Mouse (Mus musculus) B cell, adult 62 days (primary cell): ENCODE data around the gene Spag6. TPM values are rescaled to one million over a fixed set of nuclear protein-coding genes. Genes with fewer than 3 reads are reported as not detected.

Experiments used
- total RNA-seq: library from RNA; stranded (reverse); gene quantifications from 4 replicates; pipeline ENCODE4 v1.2.4, GENCODE M21; 2023

Spag6 gene
- total RNA-seq, result 1.2 to 1.3 TPM (median 1.3 TPM) in 3 of 4 replicates, not detected in the other

GRCm38 (mm10) chr2:18693871-18694610 lies at the start of gene Spag6:
TSS of gene Spag6 (plus strand) at chr2:18694032.

GRCm38 (mm10) chr2:18672133-18672765 lies 21.6 kb upstream of the Spag6 start, which contains the start of gene Commd3:
TSS of gene Commd3 (plus strand) at chr2:18672384.

GRCm38 (mm10) chr2:18676936-18677491 lies 16.8 kb upstream of the Spag6 start, which contains the start of gene Bmi1:
TSS of gene Bmi1 (plus strand) at chr2:18677018.

Other genes with a start within 250 kb of the Spag6 start
- 72.0 to 94.6 TPM (median 88.6 TPM) in 4 replicates for gene Commd3, start 21.6 kb upstream of the Spag6 start, total RNA-seq
- 57.9 to 71.2 TPM (median 60.7 TPM) in 4 replicates for gene Bmi1, start 17.0 kb upstream of the Spag6 start, total RNA-seq